9 mouse cellular contexts compared by ENCODE assay signal in genomic region chr1:40579784-40580183, GRCm38 (mm10). TPM values are rescaled to one million over a fixed set of nuclear protein-coding genes. Genes with fewer than 3 reads are reported as not detected.
A peak's percentile ranks its signal among the peaks of the same experiment; 100 is the strongest.
DNase-seq lines count a peak whose midpoint lies in the region; ATAC-seq and TF ChIP-seq lines count a peak whose summit lies in the region.
"Had no signal": no experiment of that assay in that cellular context is flagged by ENCODE, and none has a peak within 500 bp of the region (broad histone marks: within the 10 kb centered on the region; RNA-seq: fewer than 3 reads in every experiment).

Slc9a4 (plus strand) TSS chr1:40580081.

- no peak for TF ChIP-seq POLR2A in cerebellum, adult 2 months (IDR thresholded peaks at IDR 0.05; ENCODE audit: borderline replicate concordance, insufficient read depth, low read length)

- peak; percentile 65; the same call in 1 of the 2 replicates for TF ChIP-seq CTCF in cerebellum, adult 2 months (IDR thresholded peaks at IDR 0.05; ENCODE audit: borderline replicate concordance, insufficient read depth, low read depth, low read length)
- TF ChIP-seq CTCF in E14TG2a.4 (conservative IDR thresholded peaks at IDR 0.05; ENCODE audit: low read length), result peak; percentile 60
- peak; percentile 79 for TF ChIP-seq CTCF in heart, postnatal 0 days (IDR thresholded peaks at IDR 0.05; ENCODE audit: low read depth)
- TF ChIP-seq CTCF in stomach, postnatal 0 days (IDR thresholded peaks at IDR 0.05; ENCODE audit: low read depth), result peak; percentile 93

- no peak within 1 kb of the TSS for H3K27ac ChIP-seq in cerebellum, adult 2 months (ENCODE audit: insufficient read depth, low read length)
- H3K27ac ChIP-seq in heart, postnatal 0 days (ENCODE audit: low read depth), result no peak within 1 kb of the TSS
- H3K27ac ChIP-seq in stomach, postnatal 0 days (replicated peaks), result peak within 1 kb of the TSS; percentile 9; the same call in 1 of the 2 replicates
- H3K27ac ChIP-seq: macrophage had no signal

- no peaks in the 10 kb centered on the region for H3K27me3 ChIP-seq in cerebellum, adult 2 months (ENCODE audit: control insufficient read depth, insufficient read depth, low read length)
- H3K27me3 ChIP-seq in E14TG2a.4 (ENCODE audit: insufficient read depth, low read length), result no peaks in the 10 kb centered on the region
- peaks cover 4% of the 10 kb centered on the region; the same call in 1 of the 2 replicates for H3K27me3 ChIP-seq in heart, postnatal 0 days (ENCODE audit: control insufficient read depth, insufficient read depth, low read length)
- no peaks in the 10 kb centered on the region for H3K27me3 ChIP-seq in stomach, postnatal 0 days (ENCODE audit: control insufficient read depth, insufficient read depth, low read length)

- H3K4me1 ChIP-seq in cerebellum, adult 2 months (ENCODE audit: control insufficient read depth, insufficient read depth, low read length), result no peaks in the 10 kb centered on the region
- no peaks in the 10 kb centered on the region for H3K4me1 ChIP-seq in E14TG2a.4 (replicated peaks; ENCODE audit: low read depth, low read length)
- H3K4me1 ChIP-seq in heart, postnatal 0 days (ENCODE audit: control insufficient read depth, insufficient read depth), result no peaks in the 10 kb centered on the region
- no peaks in the 10 kb centered on the region for H3K4me1 ChIP-seq in stomach, postnatal 0 days (replicated peaks; ENCODE audit: control insufficient read depth, insufficient read depth)

- no peak within 1 kb of the TSS for H3K4me3 ChIP-seq in cerebellum, adult 2 months (replicated peaks; ENCODE audit: insufficient read depth, low read depth, low read length)
- H3K4me3 ChIP-seq in E14TG2a.4 (replicated peaks; ENCODE audit: low read length), result no peak within 1 kb of the TSS
- H3K4me3 ChIP-seq in heart, postnatal 0 days (ENCODE audit: low read depth, low read length), result no peak within 1 kb of the TSS
- H3K4me3 ChIP-seq in stomach, postnatal 0 days (ENCODE audit: low read depth, low read length), result peak within 1 kb of the TSS; percentile 21

- H3K4me2 ChIP-seq in heart, postnatal 0 days (ENCODE audit: low read depth, low read length), result 0 out of 2 replicates have a peak within 1 kb of the TSS, but pooled peaks have one; percentile 15
- peak within 1 kb of the TSS; percentile 41 for H3K4me2 ChIP-seq in stomach, postnatal 0 days (replicated peaks; ENCODE audit: low read depth)

- H3K9me3 ChIP-seq in E14TG2a.4 (ENCODE audit: low read length), result no peaks in the 10 kb centered on the region
- H3K9me3 ChIP-seq in heart, postnatal 0 days (replicated peaks; ENCODE audit: control insufficient read depth, low read length), result no peaks in the 10 kb centered on the region
- no peaks in the 10 kb centered on the region for H3K9me3 ChIP-seq in stomach, postnatal 0 days (ENCODE audit: control insufficient read depth, low read length)

- no peaks in the 10 kb centered on the region for H3K36me3 ChIP-seq in E14TG2a.4 (ENCODE audit: insufficient read depth, low read length)
- no peaks in the 10 kb centered on the region for H3K36me3 ChIP-seq in heart, postnatal 0 days (replicated peaks; ENCODE audit: control insufficient read depth, insufficient read depth, low read length)
- H3K36me3 ChIP-seq in stomach, postnatal 0 days (ENCODE audit: control insufficient read depth, insufficient read depth, low read length), result no peaks in the 10 kb centered on the region

- peak; percentile 62; the same call in 1 of the 2 replicates for ATAC-seq in common myeloid progenitor, adult 5-6 weeks (replicated peaks; ENCODE audit: low read depth, poor library complexity, severe bottlenecking)
- ATAC-seq in heart, postnatal 0 days (ENCODE audit: insufficient read depth, low read depth), result no peak
- 0 out of 2 replicates have a peak, but pooled peaks have one; percentile 59 for ATAC-seq in megakaryocyte-erythroid progenitor cell, adult 5-6 weeks (replicated peaks; ENCODE audit: low FRiP score, low TSS enrichment, poor library complexity, severe bottlenecking)
- ATAC-seq in stomach, postnatal 0 days (ENCODE audit: low FRiP score, low TSS enrichment), result peak; percentile 62

- TF ChIP-seq EP300 in heart, postnatal 0 days (IDR thresholded peaks at IDR 0.05; ENCODE audit: low read depth), result no peak
- no peak for TF ChIP-seq EP300 in stomach, postnatal 0 days (optimal IDR thresholded peaks at IDR 0.05)

- DNase-seq in cerebellum, adult 2 months, result peak; percentile 12 to 25
- no peak for DNase-seq in cerebellum, adult 11 months
- peak; percentile 54 for DNase-seq in heart, postnatal 0 days (ENCODE audit: low spot score)
- peak; percentile 26 to 61 for DNase-seq in layer of hippocampus, adult 8-10 months (ENCODE audit: low spot score in 2 of 2)
- DNase-seq in stomach, postnatal 0 days (ENCODE audit: low spot score), result peak; percentile 70

- H3K9ac ChIP-seq in heart, postnatal 0 days (replicated peaks; ENCODE audit: low read depth, low read length), result no peak within 1 kb of the TSS
- no peak within 1 kb of the TSS for H3K9ac ChIP-seq in stomach, postnatal 0 days (ENCODE audit: low read length)

- 12% methylated on average over 7 of the region's 7 CpGs for WGBS in cerebellum, adult 2 months
- WGBS in heart, postnatal 0 days, result 9% methylated on average over 7 of the region's 7 CpGs
- 10% methylated on average over 7 of the region's 7 CpGs for WGBS in stomach, postnatal 0 days

RNA-seq across cellular contexts. Expression of gene Slc9a4, which starts in this region (rescaled TPM):
- 0.17 and 0.20 TPM in 2 replicates for polyA plus RNA-seq in cerebellum, adult 2 months (2012; rRNA removed)
- not detected in 2 replicates for total RNA-seq in common myeloid progenitor, adult 5-6 weeks (2017)
- not detected in 2 replicates for total RNA-seq in heart, postnatal 0 days (2014; rRNA removed; ENCODE audit: low replicate concordance)
- polyA plus RNA-seq in heart, postnatal 0 days (2015; fragmentation: Nextera tagmentation; extraction: Ambion mirVana), result not detected in 2 replicates
- 10 to 100 TPM; 16.1 to 29.7 (median 19.4) TPM for total RNA-seq in layer of hippocampus, adult 8-10 months (2022)
- total RNA-seq in megakaryocyte-erythroid progenitor cell, adult 5-6 weeks (2014; fragmentation: Nextera tagmentation), result not detected in 2 replicates
- not detected in 2 replicates for total RNA-seq in megakaryocyte-erythroid progenitor cell, adult 5-6 weeks (2017)
- 27.4 and 31.4 TPM in 2 replicates for polyA plus RNA-seq in stomach, postnatal 0 days (2015; fragmentation: Nextera tagmentation; extraction: Ambion mirVana)

Comparison
In these comparisons a context has a peak if more than half of its experiments do, and no peak if none do; other contexts are left out.
1. RNA of gene Slc9a4 (total RNA-seq): 16.1 to 29.7 TPM in layer of hippocampus, adult 8-10 months; not detected in common myeloid progenitor, adult 5-6 weeks, not detected in heart, postnatal 0 days and not detected in megakaryocyte-erythroid progenitor cell, adult 5-6 weeks; every median in the first group is over 10 times any median in the second.
2. RNA of gene Slc9a4 (polyA plus RNA-seq): 27.4 to 31.4 TPM in stomach, postnatal 0 days; 0.17 to 0.20 TPM in cerebellum, adult 2 months and not detected in heart, postnatal 0 days; every median in the first group is over 10 times any median in the second.
3. Peak in DNase-seq in cerebellum, adult 2 months; RNA of the gene not detected or under 1 TPM.
4. Peak in ATAC-seq in common myeloid progenitor, adult 5-6 weeks; RNA of the gene not detected or under 1 TPM.
5. Peak in DNase-seq and H3K4me2 ChIP-seq in heart, postnatal 0 days; RNA of the gene not detected or under 1 TPM.
6. Peak in ATAC-seq in megakaryocyte-erythroid progenitor cell, adult 5-6 weeks; RNA of the gene not detected or under 1 TPM.
7. Peak in every context shown above with its lines, with median percentiles within 50 percentile points of each other: CTCF ChIP-seq.